Mouse (Mus musculus) c-Kit-positive CD71-negative TER-119-negative erythroid progenitor cells, embryonic 14.5 days (primary cell): ENCODE results near the gene Cacnb2.

Experiments
- DNase-seq: peaks from one replicate; pipeline ENCODE4 v3.0.0-alpha.2; 2013; ENCODE audit warnings: low read depth

The Cacnb2 gene

GRCm38 (mm10) chr2:14774857-14775495 is 172.1 kb downstream of the Cacnb2 start:
- no peak for DNase-seq

- DNase-seq = no peak
Measured at GRCm38 (mm10) chr2:14787983-14788382, 185.1 kb downstream of the Cacnb2 start.

- DNase-seq = no peak
Measured at GRCm38 (mm10) chr2:14801446-14802046, 198.7 kb downstream of the Cacnb2 start.

- no peak for DNase-seq
Measured at GRCm38 (mm10) chr2:14807650-14808347, 204.9 kb downstream of the Cacnb2 start.

- no peak for DNase-seq
Measured at GRCm38 (mm10) chr2:14814977-14815376, 212.1 kb downstream of the Cacnb2 start.

- DNase-seq = no peak
Measured at GRCm38 (mm10) chr2:14818651-14819050, 215.8 kb downstream of the Cacnb2 start.

GRCm38 (mm10) chr2:14820946-14821345 is 218.1 kb downstream of the Cacnb2 start:
- DNase-seq = no peak

- DNase-seq = no peak
Measured at GRCm38 (mm10) chr2:14823105-14823504, 220.2 kb downstream of the Cacnb2 start.

- DNase-seq = no peak
Measured at GRCm38 (mm10) chr2:14823816-14824348, 221.0 kb downstream of the Cacnb2 start.

- no peak for DNase-seq
Measured at GRCm38 (mm10) chr2:14825146-14825545, 222.3 kb downstream of the Cacnb2 start.

- no peak for DNase-seq
Measured at GRCm38 (mm10) chr2:14829451-14829850, 226.6 kb downstream of the Cacnb2 start.

GRCm38 (mm10) chr2:14831308-14831707 is 228.4 kb downstream of the Cacnb2 start:
- DNase-seq = no peak

- DNase-seq = no peak
Measured at GRCm38 (mm10) chr2:14834700-14835317, 231.9 kb downstream of the Cacnb2 start.

GRCm38 (mm10) chr2:14841272-14841671 is 238.4 kb downstream of the Cacnb2 start:
- no peak for DNase-seq

GRCm38 (mm10) chr2:14846727-14847126 is 243.8 kb downstream of the Cacnb2 start:
- no peak for DNase-seq

GRCm38 (mm10) chr2:14847188-14847587 is 244.3 kb downstream of the Cacnb2 start:
- DNase-seq = no peak

- no peak for DNase-seq
Measured at GRCm38 (mm10) chr2:14850831-14851230, 247.9 kb downstream of the Cacnb2 start.

- DNase-seq = peak; percentile 19
Measured at GRCm38 (mm10) chr2:14851383-14851782, 248.5 kb downstream of the Cacnb2 start.

- DNase-seq = no peak
Measured at GRCm38 (mm10) chr2:14854054-14854453, 251.2 kb downstream of the Cacnb2 start.

GRCm38 (mm10) chr2:14858301-14858700 is 255.4 kb downstream of the Cacnb2 start:
- DNase-seq = no peak

GRCm38 (mm10) chr2:14860350-14860749 is 257.5 kb downstream of the Cacnb2 start:
- DNase-seq = no peak

GRCm38 (mm10) chr2:14861613-14862012 is 258.7 kb downstream of the Cacnb2 start:
- no peak for DNase-seq

GRCm38 (mm10) chr2:14862981-14863380 is 260.1 kb downstream of the Cacnb2 start:
- DNase-seq = no peak
